Mouse (Mus musculus) urinary bladder, adult 18-20 months (tissue): Measurements from ENCODE around the gene Gm21541.
"Not testable (repeated sequence)": the region's sequence is repeated elsewhere in the genome, so short reads cannot be mapped to it uniquely, and the experiment has no call there.

ENCODE experiments used
- DNase-seq, 2 experiments: peaks; one replicate each; pipeline ENCODE4 v3.0.0; 2022; ENCODE audit warnings: low spot score in 2 of 2, mixed read lengths in 2 of 2

The Gm21541 gene

DNA sequence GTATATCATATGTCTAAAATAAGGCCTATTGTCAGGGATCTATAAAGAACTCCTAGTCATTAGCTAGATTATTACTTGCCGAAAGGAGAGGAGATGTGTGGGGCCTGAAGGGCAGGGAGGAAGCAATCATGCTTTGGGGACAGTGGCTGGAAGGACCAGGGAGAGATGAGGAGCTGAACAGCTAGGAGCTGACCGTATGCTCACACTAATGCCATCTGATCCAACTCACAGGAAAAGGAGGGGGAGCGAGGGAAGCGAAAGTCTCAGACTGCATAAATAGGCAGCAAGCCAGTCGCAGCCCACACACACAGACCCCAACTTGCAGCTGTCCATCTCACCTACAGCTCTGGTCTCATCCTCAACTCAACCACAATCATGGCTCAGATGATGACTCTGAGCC is at the start of gene Gm21541:
Gene Gm21541, plus strand, starts transcription at position 301 of the 400 bp plus-strand sequence.
- not testable (repeated sequence) for DNase-seq

GRCm38 (mm10) chr4:41941272-41941671 is 37.9 kb downstream of the Gm21541 start, which contains the start of gene Gm20878:
Gene Gm20878 (plus strand): TSS chr4:41941572.
- not testable (repeated sequence) for DNase-seq
